Mouse (Mus musculus): ENCODE measurements at regions not wholly inside any gene's neighbourhood (a gene's known extent, or its start where the extent isn't known, plus 50 kb on each side); places are given as distances from the start of the nearest gene placed in this dataset.

DNA sequence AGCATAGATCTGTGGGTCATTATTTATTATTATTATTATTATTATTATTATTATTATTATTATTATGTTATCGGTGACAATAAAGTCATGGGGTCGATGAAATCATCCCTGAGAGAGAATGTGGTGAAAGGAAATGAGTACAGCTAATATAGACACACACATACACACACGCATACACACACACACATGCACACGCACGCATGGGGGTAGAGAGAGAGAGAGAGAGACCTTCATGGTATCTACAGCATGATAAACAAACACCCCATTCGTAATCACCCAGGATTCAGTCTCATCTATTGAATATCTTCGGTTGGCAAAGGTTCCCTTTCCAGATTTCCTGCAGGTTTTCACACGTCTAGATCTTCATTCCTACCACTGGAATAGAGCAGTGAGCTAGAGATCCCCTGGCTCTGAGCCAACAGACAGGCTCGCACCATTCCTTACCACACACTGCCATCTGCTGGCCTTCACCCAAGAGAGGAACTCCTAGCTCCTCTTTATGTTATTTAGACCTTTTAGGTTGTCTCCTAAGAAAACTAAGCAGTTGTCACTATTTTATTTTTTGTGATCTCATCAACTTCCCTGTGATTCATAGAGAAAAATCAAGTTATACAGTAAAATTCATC is 171.2 kb upstream of the Zpld1 start:
- intact Hi-C loops (cut with DNase I): loop anchor here (10.0 kb wide), 1 partner anchor 484 kb away; no protein-coding TSS in a partner anchor

DNA sequence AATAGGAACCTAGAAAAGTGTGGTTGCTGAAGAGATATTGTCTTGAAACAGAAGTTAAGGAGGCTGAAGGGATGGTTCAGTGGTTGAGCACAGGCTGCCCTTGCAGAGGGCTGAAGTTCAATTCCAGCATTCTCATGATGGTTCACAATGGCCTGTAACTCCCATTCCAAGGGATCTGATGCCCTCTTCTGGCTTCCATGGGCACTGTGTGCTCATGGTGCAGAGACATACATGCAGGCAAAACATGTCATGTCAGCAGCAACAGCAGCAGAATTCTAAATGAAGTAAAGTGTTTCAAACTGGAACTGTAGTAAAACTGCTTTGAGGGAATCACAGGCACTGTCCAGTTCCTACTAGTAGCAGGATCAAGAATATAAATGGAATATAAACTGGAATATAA is 162.7 kb upstream of the Zpld1 start:
- intact Hi-C loops (cut with DNase I): loop anchor here (5.0 to 10.0 kb wide), 2 partner anchors 308 to 476 kb away; no protein-coding TSS in a partner anchor

GRCm38 (mm10) chr16:55447581-55447980 is 149.8 kb upstream of the Zpld1 start:
- intact Hi-C loops (cut with DNase I): no loop called here

DNA sequence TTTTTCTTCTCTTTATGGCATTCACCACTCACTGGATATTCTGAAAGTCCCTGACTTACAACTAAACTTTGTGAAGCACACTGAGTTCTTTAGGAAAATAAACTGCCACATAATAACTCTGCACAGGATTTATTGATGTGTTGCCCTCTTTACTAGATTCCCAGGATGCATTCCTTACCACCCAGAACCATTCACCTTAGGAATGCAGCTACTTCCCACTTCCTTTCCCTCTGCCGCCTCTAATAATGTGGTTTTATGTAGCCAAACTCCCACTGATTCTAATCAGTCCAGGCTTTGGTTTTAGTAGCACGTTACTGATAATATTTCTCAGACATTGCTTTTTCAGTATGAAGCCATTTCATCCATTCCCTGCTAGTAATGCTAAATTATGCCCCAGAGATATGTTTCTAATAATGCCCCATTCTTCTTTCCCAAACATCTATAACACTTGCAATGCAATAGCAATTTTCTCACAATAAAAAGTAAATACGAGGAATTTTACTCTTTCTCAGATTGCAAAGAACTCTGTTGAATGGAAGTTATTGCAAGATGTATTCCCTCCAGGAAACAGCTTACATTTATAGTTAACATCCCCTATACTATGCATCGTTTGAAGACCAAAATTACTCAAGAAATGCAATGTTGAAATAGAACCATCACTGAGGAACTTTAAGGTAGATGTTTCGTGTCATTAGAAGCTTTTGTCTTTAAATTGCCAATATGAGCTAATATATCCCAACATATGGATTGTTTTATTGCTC is 145.2 kb upstream of the Zpld1 start:
- intact Hi-C loops (cut with DNase I): no loop called here

DNA sequence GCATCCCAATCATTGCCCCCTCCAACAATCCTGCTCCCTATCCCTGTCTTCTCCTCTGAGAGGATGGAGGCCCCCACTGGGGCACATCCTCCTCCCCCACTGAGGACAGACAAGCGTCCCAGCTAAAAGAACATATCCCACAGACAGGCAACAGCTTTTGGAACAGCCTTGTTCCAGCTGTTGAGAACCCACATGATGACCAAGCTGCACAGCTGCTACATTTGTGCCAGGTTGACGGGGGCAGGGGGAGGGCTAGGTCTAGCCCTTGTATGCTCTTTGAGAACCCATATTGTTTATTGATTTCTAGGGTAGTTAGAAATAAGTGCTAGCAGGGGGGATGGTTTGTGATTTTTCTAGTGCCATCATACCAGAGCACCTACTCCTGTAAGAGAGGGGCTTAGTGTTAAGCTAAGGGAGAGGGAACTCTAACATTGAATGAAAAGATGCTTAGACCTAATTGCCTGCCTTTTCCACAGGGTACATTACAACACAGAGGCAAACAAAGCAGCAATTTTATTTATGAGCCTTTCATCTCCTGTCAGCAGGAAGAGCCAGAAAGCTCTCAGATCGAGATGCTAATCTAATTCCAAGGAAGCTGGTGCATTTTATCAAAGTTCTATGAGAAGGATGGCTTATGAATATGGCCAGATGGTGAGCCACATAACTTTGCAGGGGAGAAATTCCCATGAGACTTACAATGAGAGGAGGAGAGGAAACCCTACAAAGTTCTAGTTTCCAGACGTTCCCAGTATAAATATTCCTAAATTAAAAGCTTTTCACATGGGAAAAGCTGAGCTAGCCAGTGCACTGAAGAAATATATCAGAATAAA is 137.6 kb upstream of the Zpld1 start:
- intact Hi-C loops (cut with DNase I): no loop called here

DNA sequence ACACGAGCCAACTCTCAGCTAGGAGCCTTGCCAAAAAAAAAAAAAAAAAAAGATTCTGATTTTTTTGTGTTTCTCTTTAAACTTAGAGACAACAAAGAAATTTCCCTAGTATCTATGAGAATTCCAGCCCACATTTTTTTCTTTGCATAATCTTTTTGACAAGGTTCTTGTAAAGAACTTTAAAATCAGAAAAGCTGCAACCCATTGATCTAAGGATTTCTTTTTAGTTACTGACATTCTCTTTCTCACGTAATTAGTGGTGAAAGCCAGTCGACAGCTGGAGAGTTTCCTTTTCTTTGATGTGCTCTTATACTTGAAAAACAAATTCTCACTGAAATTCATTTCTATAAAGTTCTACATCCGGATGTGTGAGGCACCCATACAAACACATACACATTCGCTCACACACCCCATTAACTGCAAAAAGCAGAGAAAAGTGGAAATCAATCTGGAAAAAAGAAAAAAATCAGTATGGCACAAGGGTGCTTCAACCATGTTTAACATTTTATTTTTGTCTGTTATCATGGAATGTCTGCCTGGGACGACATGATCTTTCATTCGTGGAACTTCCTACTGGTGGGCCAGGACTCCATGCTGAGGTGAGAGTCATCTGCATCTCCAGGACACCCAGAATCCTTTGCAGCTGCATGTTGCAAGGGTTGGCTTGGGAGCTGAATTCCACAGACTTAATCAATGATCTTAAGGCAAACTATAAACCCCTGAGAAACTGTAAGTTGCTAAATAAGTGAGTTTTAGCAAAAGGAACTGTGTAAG is 124.0 kb upstream of the Zpld1 start:
- intact Hi-C loops (cut with DNase I): no loop called here

GRCm38 (mm10) chr16:55420876-55421568 is 123.2 kb upstream of the Zpld1 start:
- intact Hi-C loops (cut with DNase I): no loop called here

DNA sequence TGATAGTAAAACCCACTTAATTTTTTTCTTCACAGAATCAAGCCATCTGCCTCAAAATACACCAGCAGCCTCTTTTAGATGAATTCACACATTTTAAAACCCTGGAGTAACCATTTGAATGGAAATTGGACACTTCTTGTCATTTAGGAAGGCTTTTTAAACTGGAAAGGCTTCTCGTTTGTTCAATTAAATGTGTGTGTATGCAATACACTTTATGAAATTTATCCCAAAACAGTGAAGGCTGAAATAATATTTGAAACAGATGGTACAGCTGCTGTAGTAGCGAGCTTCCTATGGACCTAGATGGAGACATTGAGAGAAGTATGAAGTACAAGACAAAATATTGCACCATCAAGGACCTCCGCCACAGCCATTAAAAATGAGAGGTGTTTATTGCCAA is 121.1 kb upstream of the Zpld1 start:
- intact Hi-C loops (cut with DNase I): no loop called here

DNA sequence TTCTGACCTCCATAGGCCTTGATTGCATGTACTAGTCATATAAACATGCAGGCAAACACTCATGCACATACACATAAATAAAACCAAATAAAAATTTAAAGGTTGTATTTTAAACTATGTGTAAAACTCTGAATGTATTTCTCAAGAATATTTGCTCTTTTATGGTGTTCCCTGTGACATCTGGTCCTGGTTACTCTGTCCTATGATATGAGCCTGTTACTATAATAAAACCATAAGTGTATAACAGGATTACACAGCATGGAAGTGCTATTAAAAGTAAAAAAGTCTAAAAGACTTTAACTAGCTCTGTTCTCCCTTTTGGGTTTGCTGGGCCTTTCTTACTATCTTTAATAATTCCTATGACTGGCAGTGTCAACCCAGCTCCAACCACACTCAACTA is 103.0 kb upstream of the Zpld1 start:
- intact Hi-C loops (cut with DNase I): no loop called here

DNA sequence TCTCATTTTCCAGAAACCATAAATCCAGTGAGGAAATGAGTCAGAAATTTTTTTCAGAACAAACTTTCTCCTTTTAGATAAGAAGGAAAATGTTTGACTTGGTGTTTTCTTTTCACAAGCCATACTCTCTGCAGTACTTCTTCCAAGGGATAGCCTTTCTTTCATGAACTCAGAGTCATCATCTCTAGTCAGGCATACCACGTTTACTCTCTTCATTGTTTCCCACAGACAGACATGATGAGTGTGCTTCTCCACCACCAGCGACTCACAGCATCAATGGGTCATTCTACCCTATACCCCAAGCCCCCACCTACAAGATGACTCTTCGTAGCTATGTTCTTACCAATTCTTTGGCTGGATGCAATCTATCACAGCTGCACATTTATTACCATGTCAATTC is 97.1 kb upstream of the Zpld1 start:
- intact Hi-C loops (cut with DNase I): no loop called here

DNA sequence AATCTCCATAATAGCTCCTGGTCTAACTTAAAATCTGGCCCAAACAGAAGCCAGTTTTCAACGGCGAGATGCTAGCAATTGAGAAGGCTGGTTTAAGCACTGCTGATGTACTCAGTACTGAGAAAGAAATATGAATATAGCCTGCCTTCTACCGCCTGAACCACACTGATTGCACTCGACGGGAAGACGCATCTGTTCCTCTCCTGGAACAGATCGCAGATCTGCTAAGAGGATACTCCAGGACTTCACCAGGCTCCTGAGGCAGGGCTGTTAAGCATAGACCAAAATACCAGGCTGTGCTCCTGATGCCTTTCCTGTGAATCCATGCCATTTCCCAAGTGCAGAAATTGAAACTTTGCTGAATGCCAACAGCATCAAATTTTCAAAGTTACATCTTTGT is 92.6 kb upstream of the Zpld1 start:
- intact Hi-C loops (cut with DNase I): no loop called here

DNA sequence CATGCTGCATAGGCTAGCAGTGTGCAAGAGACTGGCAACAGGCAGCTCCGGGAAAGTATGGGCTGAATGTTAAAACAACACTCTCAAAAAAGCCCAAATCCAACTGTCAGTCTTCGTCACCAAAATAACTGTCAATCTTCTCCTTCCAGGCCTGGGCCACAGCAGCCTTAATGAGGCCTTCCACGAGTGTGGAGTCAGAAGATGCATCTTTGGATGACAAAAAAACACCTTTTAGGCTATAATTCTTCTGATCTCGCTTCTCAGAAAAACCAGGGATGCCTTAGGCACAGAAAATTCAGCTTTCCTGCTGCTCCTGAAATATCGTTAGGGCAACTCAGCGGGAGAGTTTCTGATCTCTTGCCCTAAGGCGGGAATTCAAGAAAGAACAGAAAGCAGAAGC is 82.2 kb upstream of the Zpld1 start:
- intact Hi-C loops (cut with DNase I): no loop called here

- intact Hi-C loops (cut with DNase I): no loop called here
Observed at GRCm38 (mm10) chr16:55379189-55379588, 81.4 kb upstream of the Zpld1 start.

- intact Hi-C loops (cut with DNase I): no loop called here
Observed at GRCm38 (mm10) chr16:55378701-55379100, 80.9 kb upstream of the Zpld1 start.

DNA sequence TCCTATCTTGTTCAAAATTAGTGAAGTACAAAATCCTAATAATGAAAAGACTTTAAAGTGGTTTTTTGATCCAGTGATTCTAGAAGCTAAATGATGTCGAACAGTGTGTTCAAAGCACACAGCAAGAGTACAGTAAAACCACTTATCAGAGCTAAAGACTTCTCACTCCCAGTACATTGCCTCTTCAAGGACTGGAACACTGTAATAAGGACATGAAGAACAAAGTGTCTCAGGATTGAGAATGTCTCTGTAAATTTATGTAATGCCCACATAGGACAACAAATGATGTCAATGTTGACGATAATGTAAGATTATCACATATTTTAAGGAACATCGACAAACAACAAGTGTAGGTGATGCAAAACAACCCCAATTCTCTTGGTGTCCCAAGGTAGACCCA is 78.1 kb upstream of the Zpld1 start:
- intact Hi-C loops (cut with DNase I): no loop called here

GRCm38 (mm10) chr16:55357686-55358085 is 59.9 kb upstream of the Zpld1 start:
- intact Hi-C loops (cut with DNase I): no loop called here

GRCm38 (mm10) chr16:55356097-55356496 is 58.3 kb upstream of the Zpld1 start:
- intact Hi-C loops (cut with DNase I): no loop called here

Measured in adrenal gland (tissue).